Mouse (Mus musculus): ENCODE measurements around the gene Fam53b. TPM values are rescaled to one million over a fixed set of nuclear protein-coding genes. Genes with fewer than 3 reads are reported as not detected.

The Fam53b gene
- polyA plus RNA-seq, 1 experiment from 2014 or later: 13.6 TPM

DNA sequence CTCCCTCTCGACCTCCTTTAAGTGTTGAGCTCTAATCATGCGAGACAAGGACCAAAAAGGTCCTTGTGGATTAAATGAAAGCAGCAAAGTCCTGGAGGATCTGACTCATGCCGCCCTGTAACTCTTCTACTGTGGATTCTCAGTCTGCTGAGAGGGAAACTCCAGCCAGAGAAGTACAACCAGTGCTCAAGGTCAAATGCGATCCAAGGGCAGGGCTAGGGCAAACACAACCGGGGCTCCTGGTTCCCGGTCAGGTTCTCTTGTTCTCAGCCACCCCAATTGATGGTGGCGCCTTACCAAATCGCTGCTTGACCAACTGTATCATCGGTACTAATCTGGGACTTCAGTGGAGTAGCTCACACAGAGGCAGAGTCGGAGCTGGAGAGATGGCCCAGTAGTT is 12.8 kb downstream of the Fam53b start:
- 81% methylated on average over 10 of the region's 10 CpGs for WGBS

DNA sequence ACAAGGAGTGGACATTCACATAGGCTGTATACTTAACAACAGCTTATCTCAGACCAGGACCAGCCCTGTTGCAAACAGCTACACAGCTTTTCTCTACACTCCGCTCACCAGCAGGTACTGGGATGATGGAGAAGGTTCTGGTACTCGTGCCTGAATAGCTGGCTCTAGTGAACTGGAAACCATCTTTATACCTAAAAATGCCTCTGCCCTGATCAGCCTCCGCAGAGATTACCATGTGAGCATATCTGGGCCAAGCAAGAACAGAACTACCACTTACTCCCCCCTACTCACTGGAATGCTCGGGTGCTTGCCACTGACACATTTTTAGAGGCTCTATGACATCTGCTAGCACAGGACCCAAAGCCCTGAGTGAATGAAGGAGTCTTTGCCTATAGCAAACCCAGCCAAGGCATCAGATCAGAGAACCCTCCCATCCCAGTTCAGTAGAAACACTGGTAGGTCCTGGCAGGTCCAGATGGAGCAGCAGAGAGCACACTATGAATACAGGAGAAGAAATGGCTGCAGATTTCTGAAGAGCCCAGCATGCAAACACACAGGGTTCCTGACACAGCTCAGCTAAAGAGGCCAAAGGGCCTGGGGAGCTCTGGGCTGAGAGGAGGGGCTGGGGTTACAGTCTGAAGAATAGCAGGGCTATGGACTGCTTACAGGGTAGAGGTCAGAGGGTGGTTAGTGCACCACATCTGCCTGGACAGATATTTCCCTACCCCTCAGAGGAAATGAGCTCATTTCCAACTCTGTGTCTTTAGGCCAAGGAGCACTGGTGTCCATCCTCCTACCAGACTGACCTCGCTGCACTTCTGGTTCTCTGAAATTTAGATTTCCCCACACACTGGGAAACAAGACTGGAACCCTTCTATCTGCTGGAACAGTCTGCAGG is 14.3 kb downstream of the Fam53b start:
- WGBS: 88% methylated on average over 5 of the region's 5 CpGs
- H3K9ac ChIP-seq (ENCODE audit: low read depth, low read length): no peak overlapping the region
- H3K27ac ChIP-seq (ENCODE audit: low read length): no peak overlapping the region
- no peak overlapping the region for H3K4me2 ChIP-seq (ENCODE audit: low read length)
- no peak overlapping the region for H3K4me3 ChIP-seq (ENCODE audit: low read depth, low read length)
- no peaks in the 10 kb centered on the region for H3K36me3 ChIP-seq (ENCODE audit: control insufficient read depth, insufficient read depth, low read length)
- no peaks in the 10 kb centered on the region for H3K4me1 ChIP-seq (ENCODE audit: control insufficient read depth, insufficient read depth, low read length)
- no peaks in the 10 kb centered on the region for H3K27me3 ChIP-seq (ENCODE audit: control insufficient read depth, insufficient read depth, low read depth, low read length)
- ATAC-seq: no peak
- no peaks in the 10 kb centered on the region for H3K9me3 ChIP-seq (replicated peaks; ENCODE audit: control insufficient read depth, low read length, poor library complexity, severe bottlenecking)

More for the DNA sequence above, 12.8 kb downstream of the Fam53b start:
- no peak overlapping the region for H3K9ac ChIP-seq (ENCODE audit: low read depth, low read length)
- ATAC-seq: no peak
- H3K36me3 ChIP-seq (ENCODE audit: control insufficient read depth, insufficient read depth, low read length): no peaks in the 10 kb centered on the region
- H3K27ac ChIP-seq (ENCODE audit: low read length): no peak overlapping the region
- no peaks in the 10 kb centered on the region for H3K27me3 ChIP-seq (ENCODE audit: control insufficient read depth, insufficient read depth, low read depth, low read length)
- H3K9me3 ChIP-seq (replicated peaks; ENCODE audit: control insufficient read depth, low read length, poor library complexity, severe bottlenecking): no peaks in the 10 kb centered on the region
- no peak overlapping the region for H3K4me3 ChIP-seq (ENCODE audit: low read depth, low read length)
- peaks cover 2% of the 10 kb centered on the region for H3K4me1 ChIP-seq (ENCODE audit: control insufficient read depth, insufficient read depth, low read length)
- H3K4me2 ChIP-seq (ENCODE audit: low read length): no peak overlapping the region

- Histone ChIP-seq H3K27ac (ENCODE audit: low read length) (no peak overlapping the region), H3K4me1 (ENCODE audit: control insufficient read depth, insufficient read depth, low read length) (no peaks in the 10 kb centered on the region), H3K36me3 (ENCODE audit: control insufficient read depth, insufficient read depth, low read length) (no peaks in the 10 kb centered on the region), H3K4me3 (ENCODE audit: low read depth, low read length) (no peak overlapping the region), H3K9me3 (replicated peaks; ENCODE audit: control insufficient read depth, low read length, poor library complexity, severe bottlenecking) (no peaks in the 10 kb centered on the region), H3K9ac (ENCODE audit: low read depth, low read length) (no peak overlapping the region), H3K4me2 (ENCODE audit: low read length) (no peak overlapping the region), H3K27me3 (ENCODE audit: control insufficient read depth, insufficient read depth, low read depth, low read length) (no peaks in the 10 kb centered on the region)
- WGBS: 94% methylated on average over 5 of the region's 5 CpGs
- no peak for ATAC-seq
Observed at GRCm38 (mm10) chr7:132795141-132795540, 18.5 kb downstream of the Fam53b start.

DNA sequence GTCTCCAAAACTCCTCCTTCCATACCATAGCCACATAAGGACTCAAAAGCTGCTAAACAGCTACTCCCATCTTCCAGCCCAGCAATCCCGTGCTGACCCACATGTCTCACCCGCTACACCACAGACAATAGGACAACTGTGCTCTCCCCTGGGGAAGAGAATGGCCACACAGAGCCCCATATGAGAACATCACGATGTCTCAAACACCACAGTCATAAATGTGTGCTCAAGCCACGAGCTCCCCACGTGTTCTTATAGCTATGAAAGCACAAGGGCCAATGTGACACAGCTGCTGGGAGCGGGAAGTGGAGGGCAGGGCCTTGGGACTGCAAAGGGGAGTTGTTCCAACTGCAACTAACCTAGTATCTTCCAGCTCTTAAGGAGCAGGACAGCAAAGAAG is 20.2 kb downstream of the Fam53b start:
- Histone ChIP-seq H3K4me3 (ENCODE audit: low read depth, low read length) (no peak overlapping the region), H3K9me3 (replicated peaks; ENCODE audit: control insufficient read depth, low read length, poor library complexity, severe bottlenecking) (no peaks in the 10 kb centered on the region), H3K9ac (ENCODE audit: low read depth, low read length) (no peak overlapping the region), H3K36me3 (ENCODE audit: control insufficient read depth, insufficient read depth, low read length) (no peaks in the 10 kb centered on the region), H3K27me3 (ENCODE audit: control insufficient read depth, insufficient read depth, low read depth, low read length) (no peaks in the 10 kb centered on the region), H3K4me1 (ENCODE audit: control insufficient read depth, insufficient read depth, low read length) (no peaks in the 10 kb centered on the region), H3K4me2 (ENCODE audit: low read length) (no peak overlapping the region), H3K27ac (ENCODE audit: low read length) (no peak overlapping the region)
- ATAC-seq: no peak
- 65% methylated on average over 6 of the region's 6 CpGs for WGBS

GRCm38 (mm10) chr7:132790447-132791219 is 23.1 kb downstream of the Fam53b start:
- 86% methylated on average over 14 of the region's 14 CpGs for WGBS
- no peak overlapping the region for H3K4me2 ChIP-seq (ENCODE audit: low read length)
- H3K36me3 ChIP-seq (ENCODE audit: control insufficient read depth, insufficient read depth, low read length): no peaks in the 10 kb centered on the region
- ATAC-seq: no peak
- H3K4me3 ChIP-seq (ENCODE audit: low read depth, low read length): no peak overlapping the region
- no peak overlapping the region for H3K9ac ChIP-seq (ENCODE audit: low read depth, low read length)
- no peaks in the 10 kb centered on the region for H3K27me3 ChIP-seq (ENCODE audit: control insufficient read depth, insufficient read depth, low read depth, low read length)
- no peaks in the 10 kb centered on the region for H3K9me3 ChIP-seq (replicated peaks; ENCODE audit: control insufficient read depth, low read length, poor library complexity, severe bottlenecking)
- H3K4me1 ChIP-seq (ENCODE audit: control insufficient read depth, insufficient read depth, low read length): peaks cover 9% of the 10 kb centered on the region
- no peak overlapping the region for H3K27ac ChIP-seq (ENCODE audit: low read length)

DNA sequence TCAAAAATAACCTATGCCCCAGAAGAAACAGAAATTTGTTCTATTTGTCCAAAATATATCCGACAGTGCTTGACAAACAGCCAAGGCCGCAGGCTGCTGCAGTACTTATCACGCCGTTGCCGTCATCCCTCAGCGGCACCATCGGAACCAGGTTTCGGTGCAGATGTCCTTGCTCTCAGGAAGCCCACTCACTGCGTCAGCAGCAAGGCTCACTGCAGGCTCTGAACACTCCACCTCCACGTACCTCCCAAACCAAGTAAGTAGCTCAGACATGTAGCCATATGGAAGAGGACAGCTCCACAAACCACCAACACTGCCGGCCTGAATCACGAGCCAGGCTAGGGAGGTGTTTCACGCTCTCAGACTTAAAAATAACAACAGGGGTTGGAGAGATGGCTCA is 24.9 kb downstream of the Fam53b start:
- H3K4me1 ChIP-seq (ENCODE audit: control insufficient read depth, insufficient read depth, low read length): peaks cover 11% of the 10 kb centered on the region
- no peak overlapping the region for H3K4me2 ChIP-seq (ENCODE audit: low read length)
- H3K9ac ChIP-seq (ENCODE audit: low read depth, low read length): no peak overlapping the region
- H3K27ac ChIP-seq (ENCODE audit: low read length): no peak overlapping the region
- H3K36me3 ChIP-seq (ENCODE audit: control insufficient read depth, insufficient read depth, low read length): no peaks in the 10 kb centered on the region
- ATAC-seq: no peak
- WGBS: 95% methylated on average over 13 of the region's 13 CpGs
- H3K9me3 ChIP-seq (replicated peaks; ENCODE audit: control insufficient read depth, low read length, poor library complexity, severe bottlenecking): no peaks in the 10 kb centered on the region
- no peaks in the 10 kb centered on the region for H3K27me3 ChIP-seq (ENCODE audit: control insufficient read depth, insufficient read depth, low read depth, low read length)
- no peak overlapping the region for H3K4me3 ChIP-seq (ENCODE audit: low read depth, low read length)

GRCm38 (mm10) chr7:132787496-132788190 is 26.0 kb downstream of the Fam53b start:
- no peaks in the 10 kb centered on the region for H3K27me3 ChIP-seq (ENCODE audit: control insufficient read depth, insufficient read depth, low read depth, low read length)
- H3K9ac ChIP-seq (ENCODE audit: low read depth, low read length): no peak overlapping the region
- no peak overlapping the region for H3K4me2 ChIP-seq (ENCODE audit: low read length)
- H3K4me1 ChIP-seq (ENCODE audit: control insufficient read depth, insufficient read depth, low read length): peaks cover 11% of the 10 kb centered on the region
- WGBS: 90% methylated on average over 4 of the region's 4 CpGs
- no peaks in the 10 kb centered on the region for H3K36me3 ChIP-seq (ENCODE audit: control insufficient read depth, insufficient read depth, low read length)
- H3K9me3 ChIP-seq (replicated peaks; ENCODE audit: control insufficient read depth, low read length, poor library complexity, severe bottlenecking): no peaks in the 10 kb centered on the region
- ATAC-seq: no peak
- no peak overlapping the region for H3K27ac ChIP-seq (ENCODE audit: low read length)
- no peak overlapping the region for H3K4me3 ChIP-seq (ENCODE audit: low read depth, low read length)

- H3K4me2 ChIP-seq (ENCODE audit: low read length): no peak overlapping the region
- H3K27me3 ChIP-seq (ENCODE audit: control insufficient read depth, insufficient read depth, low read depth, low read length): no peaks in the 10 kb centered on the region
- no peak overlapping the region for H3K9ac ChIP-seq (ENCODE audit: low read depth, low read length)
- H3K36me3 ChIP-seq (ENCODE audit: control insufficient read depth, insufficient read depth, low read length): no peaks in the 10 kb centered on the region
- H3K4me1 ChIP-seq (ENCODE audit: control insufficient read depth, insufficient read depth, low read length): peaks cover 14% of the 10 kb centered on the region
- no peak overlapping the region for H3K27ac ChIP-seq (ENCODE audit: low read length)
- no peak for ATAC-seq
- H3K9me3 ChIP-seq (replicated peaks; ENCODE audit: control insufficient read depth, low read length, poor library complexity, severe bottlenecking): no peaks in the 10 kb centered on the region
- 95% methylated on average over 4 of the region's 4 CpGs for WGBS
- no peak overlapping the region for H3K4me3 ChIP-seq (ENCODE audit: low read depth, low read length)
Observed at GRCm38 (mm10) chr7:132787022-132787421, 26.7 kb downstream of the Fam53b start.

Measured in midbrain, embryonic 16.5 days (tissue).